Mouse (Mus musculus) c-Kit-positive CD71-positive TER-119-positive erythroid progenitor cells, embryonic 14.5 days (primary cell): ENCODE data around the gene Gm28035.

Experiments used
- DNase-seq: peaks from one replicate; pipeline ENCODE4 v3.0.0-alpha.2; 2013; ENCODE audit warnings: low spot score

Gm28035 gene

DNA sequence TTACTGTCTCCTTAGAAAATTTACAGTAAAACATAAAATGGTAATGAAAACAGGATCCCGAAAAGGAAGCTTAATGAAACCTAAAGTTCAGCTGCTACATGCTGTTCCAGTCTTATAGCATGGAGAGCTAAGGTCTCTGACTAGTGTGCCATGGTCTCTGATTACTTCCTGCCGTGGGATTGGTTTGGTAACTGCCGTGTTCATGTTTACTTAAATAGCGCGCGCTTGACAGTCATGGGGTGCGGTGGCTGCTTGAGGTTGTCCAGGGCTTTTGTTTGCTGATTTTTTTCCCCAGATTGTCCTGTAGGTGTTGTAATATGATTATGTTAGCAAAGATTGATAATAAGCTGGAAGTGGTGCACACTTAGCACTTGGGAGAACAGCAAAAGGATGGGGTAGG, 65.7 kb downstream of the Gm28035 start:
- DNase-seq: no peak

DNA sequence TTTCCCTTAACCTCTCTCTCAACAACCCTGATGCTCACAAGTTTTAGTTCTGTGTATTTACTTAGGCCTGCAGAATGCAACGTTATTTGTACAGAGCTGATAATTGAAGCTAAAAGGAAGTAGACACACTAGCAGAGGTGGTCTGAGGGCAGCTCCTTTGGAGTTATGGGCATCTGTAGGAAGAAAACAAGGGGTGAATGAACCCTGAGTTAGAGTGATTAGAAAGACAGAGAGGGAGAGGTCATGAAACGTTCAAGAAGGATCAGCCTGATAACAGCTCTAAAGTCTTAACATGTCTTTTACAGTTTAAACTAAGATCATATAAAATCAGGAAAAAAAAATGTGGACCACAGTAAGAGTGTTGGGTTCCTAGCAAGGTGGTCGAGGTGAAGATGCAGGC, 69.0 kb downstream of the Gm28035 start:
- DNase-seq: no peak

DNA sequence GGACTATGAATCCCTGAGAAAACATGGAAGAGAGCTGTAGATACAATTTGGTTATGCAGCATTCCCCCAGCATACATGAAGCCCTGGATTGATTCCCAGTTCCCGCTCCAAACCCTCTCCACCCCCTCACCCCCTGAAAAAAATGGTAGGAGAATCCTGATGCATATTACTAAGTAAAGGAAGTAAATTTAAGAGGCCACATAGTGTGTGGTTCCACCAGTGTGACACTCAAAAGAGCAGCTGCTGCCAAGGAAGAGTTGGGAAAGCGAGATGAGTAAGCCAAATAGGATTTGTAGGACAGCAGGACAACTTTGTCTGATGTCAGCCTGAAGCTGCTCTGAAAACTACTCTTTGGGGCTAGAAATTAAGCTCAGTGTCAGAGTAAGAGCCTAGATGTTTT, 71.1 kb downstream of the Gm28035 start:
- no peak for DNase-seq

DNA sequence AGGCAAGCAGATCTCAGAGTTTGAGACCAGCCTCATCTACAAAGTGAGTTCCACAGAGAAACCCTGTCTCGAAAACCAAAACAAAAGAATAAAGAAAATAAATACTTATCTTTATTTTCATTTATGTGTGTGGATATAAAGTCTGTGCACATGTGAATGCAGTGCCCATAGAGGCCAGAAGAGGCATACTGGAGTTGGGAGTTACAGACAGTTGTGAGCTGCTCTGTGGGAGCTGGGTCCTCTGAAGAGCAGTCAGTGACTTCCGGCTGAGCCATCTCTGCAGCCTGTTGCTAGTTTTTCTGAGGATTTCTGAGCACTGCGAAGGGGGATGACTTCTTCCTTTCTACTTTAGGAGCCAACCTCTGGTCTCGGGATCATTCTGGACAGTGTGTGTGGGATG, 75.8 kb downstream of the Gm28035 start:
- no peak for DNase-seq

DNA sequence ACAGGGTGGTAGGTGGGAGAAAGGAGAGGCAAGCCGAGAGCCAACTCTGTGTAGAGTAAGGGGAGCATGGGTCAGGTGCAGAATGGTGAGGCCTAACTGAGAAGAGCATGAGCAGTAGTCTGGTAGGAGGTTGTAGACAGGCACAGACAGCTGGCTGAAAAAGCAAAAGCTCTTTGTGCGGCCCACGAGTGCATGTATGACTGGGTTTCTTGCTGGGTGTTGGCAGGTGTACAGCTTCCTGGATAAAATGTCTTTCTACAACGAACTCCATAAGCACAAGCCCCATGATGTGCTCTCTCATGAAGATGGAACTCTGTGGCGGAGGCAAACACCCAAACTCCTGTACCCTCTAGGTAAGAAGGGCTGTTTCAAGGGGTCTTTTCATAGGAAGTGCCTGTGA, 76.6 kb downstream of the Gm28035 start:
- DNase-seq: no peak

DNA sequence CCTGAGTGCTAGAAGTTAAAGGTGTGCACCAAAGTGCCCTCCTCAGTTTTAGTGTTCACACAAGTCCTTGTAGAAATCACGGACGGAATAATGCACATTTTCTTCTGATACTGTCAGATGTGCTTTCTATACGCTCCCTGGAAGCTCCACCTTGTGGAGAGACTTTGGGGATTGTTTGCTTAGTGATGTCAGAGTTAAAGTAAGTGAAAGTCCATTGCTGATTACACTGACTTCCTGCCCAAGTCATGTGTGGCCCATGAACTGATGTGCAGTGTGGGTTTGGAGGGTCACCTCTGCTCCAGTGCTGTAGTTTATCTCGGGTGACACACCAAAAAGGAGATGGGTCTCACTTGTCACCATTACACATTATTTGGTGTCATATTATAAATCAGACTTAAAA, 78.9 kb downstream of the Gm28035 start:
- no peak for DNase-seq

DNA sequence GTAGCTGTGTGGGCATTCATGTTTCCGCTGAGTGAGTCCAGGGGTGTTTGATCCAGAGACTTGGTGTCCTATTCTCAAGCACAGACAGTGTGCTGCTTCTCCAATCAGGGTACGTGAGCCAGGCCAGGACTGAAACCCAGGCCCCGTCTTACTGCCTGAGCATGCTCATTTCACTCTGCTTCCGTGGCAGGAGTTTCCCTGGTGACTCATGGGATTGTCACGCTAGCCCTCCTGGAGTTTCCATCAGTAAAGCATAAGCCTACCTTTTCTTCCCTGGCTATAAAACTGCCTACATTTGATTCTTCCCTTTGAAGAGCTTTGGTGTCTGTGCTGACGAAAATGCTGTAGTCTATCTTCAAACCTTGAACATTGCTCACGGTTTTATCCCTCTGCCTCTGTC, 82.7 kb downstream of the Gm28035 start:
- no peak for DNase-seq

DNA sequence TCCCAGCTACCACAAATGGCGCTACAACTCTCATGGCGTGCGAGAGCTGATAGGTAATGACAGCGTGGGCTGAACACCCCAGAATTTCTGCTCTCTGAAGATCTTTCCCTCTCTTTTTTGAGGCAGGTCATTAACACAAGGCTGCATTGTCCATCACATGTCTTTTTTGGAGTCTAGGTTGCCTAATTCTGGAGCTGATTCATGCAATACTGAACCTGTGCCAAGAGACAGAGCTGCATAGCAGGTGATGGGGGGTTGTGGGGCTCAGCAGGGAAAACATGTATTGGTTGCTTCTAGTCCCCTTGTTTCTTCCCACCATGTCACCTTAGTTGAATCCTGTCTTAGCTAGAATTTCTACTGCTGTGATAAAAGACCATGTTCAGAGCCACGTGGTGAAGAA, 84.9 kb downstream of the Gm28035 start:
- no peak for DNase-seq

DNA sequence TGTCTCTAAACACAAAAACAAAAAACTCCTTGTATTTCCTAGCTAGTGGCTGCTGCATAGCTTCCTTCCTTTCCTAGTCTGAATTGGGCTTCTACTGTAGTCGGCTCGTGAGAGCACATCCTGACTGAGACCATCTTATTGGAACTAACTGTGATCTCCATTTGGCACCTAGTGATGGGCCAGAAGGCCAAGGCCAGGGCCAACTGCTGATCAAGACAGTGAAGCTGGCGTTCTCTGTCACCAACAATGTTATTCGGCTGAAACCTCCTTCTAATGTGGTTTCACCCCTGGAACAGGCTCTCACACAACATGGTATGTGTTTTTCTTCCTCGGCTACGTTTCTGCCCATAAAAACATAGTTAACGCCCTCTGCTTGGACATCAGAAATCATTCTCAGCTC, 86.9 kb downstream of the Gm28035 start:
- DNase-seq: no peak

DNA sequence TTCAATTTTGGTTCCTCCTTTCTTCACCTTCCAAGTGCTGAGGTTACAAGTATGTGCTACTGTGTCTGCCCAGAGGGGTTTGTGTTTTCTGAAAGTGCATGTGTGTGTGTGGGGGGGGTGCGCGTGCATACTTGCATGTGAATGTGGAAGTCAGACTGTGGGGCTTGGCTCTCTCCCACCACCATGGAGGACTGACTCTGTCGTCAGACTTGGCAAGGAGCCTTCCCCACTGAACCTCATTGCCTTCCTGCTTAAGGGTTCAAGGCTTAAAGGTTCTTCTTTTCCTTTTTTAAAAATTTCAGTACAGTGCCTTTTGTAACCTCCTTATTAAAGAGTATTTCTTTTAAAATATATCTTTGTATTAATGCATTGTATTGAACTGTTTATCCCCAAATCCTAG, 88.4 kb downstream of the Gm28035 start:
- no peak for DNase-seq
